Mouse (Mus musculus): ENCODE measurements at regions not wholly inside any gene's neighbourhood (a gene's known extent, or its start where the extent isn't known, plus 50 kb on each side); places are given as distances from the start of the nearest gene placed in this dataset.

GRCm38 (mm10) chr15:36945309-36945708 is 62.3 kb downstream of the Zfp706 start:
- no peak for DNase-seq
- no peak for TF ChIP-seq POLR2A (IDR thresholded peaks at IDR 0.05; ENCODE audit: borderline replicate concordance, insufficient read depth, low read length)
- no peak for TF ChIP-seq CTCF (IDR thresholded peaks at IDR 0.05; ENCODE audit: borderline replicate concordance, insufficient read depth, low read depth, low read length)
- Histone ChIP-seq H3K27me3 (ENCODE audit: control insufficient read depth, insufficient read depth, low read length) (no peaks in the 10 kb centered on the region), H3K4me1 (ENCODE audit: control insufficient read depth, insufficient read depth, low read length) (peaks cover 27% of the 10 kb centered on the region), H3K27ac (ENCODE audit: insufficient read depth, low read length) (no peak overlapping the region), H3K4me3 (replicated peaks; ENCODE audit: insufficient read depth, low read depth, low read length) (no peak overlapping the region)
- 95% methylated on average over 4 of the region's 4 CpGs for WGBS

GRCm38 (mm10) chr15:36944556-36945171 is 62.9 kb downstream of the Zfp706 start:
- peaks cover 28% of the 10 kb centered on the region for H3K4me1 ChIP-seq (ENCODE audit: control insufficient read depth, insufficient read depth, low read length)
- H3K27me3 ChIP-seq (ENCODE audit: control insufficient read depth, insufficient read depth, low read length) = no peaks in the 10 kb centered on the region
- DNase-seq = no peak
- 81% methylated on average over 8 of the region's 8 CpGs for WGBS
- no peak overlapping the region for H3K27ac ChIP-seq (ENCODE audit: insufficient read depth, low read length)
- H3K4me3 ChIP-seq (replicated peaks; ENCODE audit: insufficient read depth, low read depth, low read length) = no peak overlapping the region
- no peak for TF ChIP-seq POLR2A (IDR thresholded peaks at IDR 0.05; ENCODE audit: borderline replicate concordance, insufficient read depth, low read length)
- no peak for TF ChIP-seq CTCF (IDR thresholded peaks at IDR 0.05; ENCODE audit: borderline replicate concordance, insufficient read depth, low read depth, low read length)

GRCm38 (mm10) chr15:36943492-36944112 is 64.0 kb downstream of the Zfp706 start:
- Histone ChIP-seq H3K4me3 (replicated peaks; ENCODE audit: insufficient read depth, low read depth, low read length) (no peak overlapping the region), H3K27ac (ENCODE audit: insufficient read depth, low read length) (peak overlapping the region; percentile 77), H3K4me1 (ENCODE audit: control insufficient read depth, insufficient read depth, low read length) (peaks cover 29% of the 10 kb centered on the region), H3K27me3 (ENCODE audit: control insufficient read depth, insufficient read depth, low read length) (no peaks in the 10 kb centered on the region)
- 19% methylated on average over 12 of the region's 12 CpGs for WGBS
- TF ChIP-seq POLR2A (IDR thresholded peaks at IDR 0.05; ENCODE audit: borderline replicate concordance, insufficient read depth, low read length) (no peak), CTCF (IDR thresholded peaks at IDR 0.05; ENCODE audit: borderline replicate concordance, insufficient read depth, low read depth, low read length) (no peak)
- peak; percentile 46 to 57 for DNase-seq

- 12% methylated on average over 4 of the region's 4 CpGs for WGBS
- Histone ChIP-seq H3K27ac (ENCODE audit: insufficient read depth, low read length) (peak overlapping the region; percentile 22; the same call in 1 of the 2 replicates), H3K27me3 (ENCODE audit: control insufficient read depth, insufficient read depth, low read length) (no peaks in the 10 kb centered on the region), H3K4me3 (replicated peaks; ENCODE audit: insufficient read depth, low read depth, low read length) (no peak overlapping the region), H3K4me1 (ENCODE audit: control insufficient read depth, insufficient read depth, low read length) (peaks cover 38% of the 10 kb centered on the region)
- DNase-seq = peak; percentile 71 to 88
- TF ChIP-seq CTCF (IDR thresholded peaks at IDR 0.05; ENCODE audit: borderline replicate concordance, insufficient read depth, low read depth, low read length) (no peak), POLR2A (IDR thresholded peaks at IDR 0.05; ENCODE audit: borderline replicate concordance, insufficient read depth, low read length) (no peak)
Measured at GRCm38 (mm10) chr15:36942261-36942660, 65.3 kb downstream of the Zfp706 start.

GRCm38 (mm10) chr15:36941741-36942140 is 65.8 kb downstream of the Zfp706 start:
- peak; percentile 41 to 44 for DNase-seq
- TF ChIP-seq CTCF (IDR thresholded peaks at IDR 0.05; ENCODE audit: borderline replicate concordance, insufficient read depth, low read depth, low read length) = no peak
- Histone ChIP-seq H3K27ac (ENCODE audit: insufficient read depth, low read length) (peak overlapping the region; percentile 61), H3K27me3 (ENCODE audit: control insufficient read depth, insufficient read depth, low read length) (no peaks in the 10 kb centered on the region), H3K4me1 (ENCODE audit: control insufficient read depth, insufficient read depth, low read length) (peaks cover 43% of the 10 kb centered on the region), H3K4me3 (replicated peaks; ENCODE audit: insufficient read depth, low read depth, low read length) (no peak overlapping the region)
- WGBS = 34% methylated on average over 5 of the region's 5 CpGs

GRCm38 (mm10) chr15:36939608-36940007 is 68.0 kb downstream of the Zfp706 start:
- TF ChIP-seq POLR2A (IDR thresholded peaks at IDR 0.05; ENCODE audit: borderline replicate concordance, insufficient read depth, low read length) (no peak), CTCF (IDR thresholded peaks at IDR 0.05; ENCODE audit: borderline replicate concordance, insufficient read depth, low read depth, low read length) (no peak)
- peak in 1 of 2 experiments; percentile 40 for DNase-seq
- H3K27ac ChIP-seq (ENCODE audit: insufficient read depth, low read length) = peak overlapping the region; percentile 29
- H3K27me3 ChIP-seq (ENCODE audit: control insufficient read depth, insufficient read depth, low read length) = no peaks in the 10 kb centered on the region
- 82% methylated on average over 9 of the region's 9 CpGs for WGBS
- H3K4me1 ChIP-seq (ENCODE audit: control insufficient read depth, insufficient read depth, low read length) = peaks cover 43% of the 10 kb centered on the region
- H3K4me3 ChIP-seq (replicated peaks; ENCODE audit: insufficient read depth, low read depth, low read length) = no peak overlapping the region

GRCm38 (mm10) chr15:36939153-36939552 is 68.4 kb downstream of the Zfp706 start:
- peaks cover 42% of the 10 kb centered on the region for H3K4me1 ChIP-seq (ENCODE audit: control insufficient read depth, insufficient read depth, low read length)
- 26% methylated on average over 9 of the region's 9 CpGs for WGBS

More at GRCm38 (mm10) chr15:36939153-36939552, 68.4 kb downstream of the Zfp706 start:
- no peak for DNase-seq
- peak overlapping the region; percentile 84 for H3K4me3 ChIP-seq (replicated peaks; ENCODE audit: insufficient read depth, low read depth, low read length)
- H3K27ac ChIP-seq (ENCODE audit: insufficient read depth, low read length) = peak overlapping the region; percentile 87
- TF ChIP-seq CTCF (IDR thresholded peaks at IDR 0.05; ENCODE audit: borderline replicate concordance, insufficient read depth, low read depth, low read length) (no peak), POLR2A (IDR thresholded peaks at IDR 0.05; ENCODE audit: borderline replicate concordance, insufficient read depth, low read length) (no peak)
- H3K27me3 ChIP-seq (ENCODE audit: control insufficient read depth, insufficient read depth, low read length) = no peaks in the 10 kb centered on the region
